Mouse (Mus musculus) liver, adult (tissue): ENCODE data around the gene Umod.

Experiments used
- GATA4 ChIP-seq: IDR thresholded peaks from 2 replicates; pipeline ENCODE4 v1.6.1; 2014; ENCODE audit warnings: mild to moderate bottlenecking, low read length; ENCODE audit not compliant: insufficient replicate concordance

Umod gene

GRCm38 (mm10) chr7:119486683-119487082 is 7.6 kb upstream of the Umod start:
- no peak for TF ChIP-seq GATA4

DNA sequence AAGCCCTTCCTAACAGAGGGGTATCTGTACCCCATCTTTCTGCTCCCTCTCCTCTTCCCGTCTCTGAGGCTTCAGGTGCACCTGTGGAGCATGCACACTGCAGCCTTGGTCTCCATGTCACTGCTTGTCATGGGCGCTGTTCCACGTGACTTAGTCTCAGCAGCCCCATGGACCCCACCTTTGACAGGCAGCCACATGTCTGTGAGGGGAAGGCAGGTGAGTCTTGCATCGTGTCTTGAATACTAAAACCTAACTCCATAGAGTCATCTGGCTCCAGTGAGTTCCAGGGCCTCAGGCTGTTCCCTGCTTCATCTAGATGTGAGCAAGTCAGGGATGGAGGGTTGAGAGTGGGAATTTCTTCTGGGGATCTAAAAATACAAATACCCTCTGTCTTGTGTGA is 5.1 kb upstream of the Umod start:
- no peak for TF ChIP-seq GATA4

DNA sequence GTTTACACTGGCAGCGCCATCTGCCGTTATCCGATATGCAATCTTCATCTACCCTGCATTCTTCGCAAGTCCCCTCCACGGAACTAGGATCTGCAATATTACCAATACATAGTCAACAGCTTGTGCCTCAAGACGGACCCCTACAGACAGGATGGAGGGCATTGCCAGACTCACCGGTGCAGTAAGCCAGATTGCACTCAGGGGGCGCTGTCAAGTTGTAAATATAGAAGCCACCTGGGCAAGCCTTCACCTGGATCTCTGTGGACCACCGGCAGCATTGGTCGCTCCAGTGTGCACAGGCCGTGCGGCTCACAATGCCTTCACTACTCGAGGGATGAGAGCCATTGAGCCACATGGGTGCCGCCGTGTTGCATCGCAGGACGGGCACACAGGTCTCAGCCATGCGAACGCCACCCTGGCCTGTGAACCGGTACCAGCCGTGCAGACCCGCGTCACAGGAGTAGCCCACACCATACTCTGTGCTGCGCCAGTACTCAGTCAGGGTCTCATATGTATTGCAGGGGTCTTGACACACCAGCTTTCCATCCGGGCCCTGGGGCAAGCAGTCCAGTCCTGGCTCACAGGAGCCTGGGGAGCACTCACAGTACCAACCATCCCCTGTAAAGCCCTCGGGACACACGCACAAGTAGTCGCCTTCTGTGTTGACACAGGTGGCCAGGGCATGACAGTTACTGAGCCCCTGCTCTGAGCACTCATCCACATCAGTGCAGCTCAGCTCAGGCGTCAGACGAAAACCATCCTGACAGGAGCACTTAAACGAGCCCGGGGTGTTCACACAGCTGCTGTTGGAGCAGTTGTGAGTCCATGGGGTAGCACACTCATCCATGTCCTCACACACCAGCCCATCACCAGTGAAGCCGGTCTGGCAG is 2.3 kb downstream of the Umod start:
- TF ChIP-seq GATA4, result no peak

- TF ChIP-seq GATA4, result no peak
Measured at GRCm38 (mm10) chr7:119459185-119459584, 19.9 kb downstream of the Umod start, which contains the start of gene Gp2. Gene Gp2, minus strand, starts transcription at chr7:119459285.

DNA sequence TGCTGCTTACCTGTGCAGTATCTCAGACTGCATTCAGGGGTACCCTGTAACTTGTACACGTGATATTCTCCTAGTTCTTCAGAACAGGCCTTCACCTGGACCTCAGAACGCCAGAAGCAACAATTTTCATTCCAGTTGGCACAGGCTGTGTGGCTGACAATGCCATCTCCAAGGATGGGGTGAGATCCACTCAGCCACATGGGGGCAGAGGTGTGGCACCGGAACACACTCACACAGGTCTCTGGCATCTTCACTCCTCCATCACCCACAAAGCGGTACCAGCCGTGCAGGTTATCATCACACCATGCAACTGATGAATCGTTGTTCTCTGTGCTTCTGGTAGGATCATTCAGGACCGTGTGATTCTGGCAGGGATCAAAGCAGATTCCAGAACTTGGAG is 24.9 kb downstream of the Umod start:
- TF ChIP-seq GATA4, result no peak

DNA sequence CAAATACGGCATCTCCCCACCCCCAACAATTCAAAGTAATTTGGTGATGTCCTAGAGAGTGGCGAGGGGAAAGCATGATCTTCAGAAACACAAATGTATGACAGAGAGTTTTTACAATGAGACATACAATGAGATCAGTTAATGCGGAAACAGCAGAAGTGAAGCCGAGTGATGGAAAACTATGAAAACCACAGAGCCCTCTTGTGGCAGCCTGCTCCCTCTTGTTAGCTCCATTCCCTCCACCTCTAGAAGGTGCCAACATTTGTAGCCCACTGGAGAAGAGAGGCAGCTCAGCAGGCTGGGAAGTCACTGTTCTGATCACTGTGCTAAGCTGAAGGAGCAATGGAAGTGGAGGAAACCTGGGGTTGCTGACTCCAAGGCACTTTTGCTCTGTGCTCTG is 35.2 kb downstream of the Umod start:
- no peak for TF ChIP-seq GATA4

- no peak for TF ChIP-seq GATA4
Measured at GRCm38 (mm10) chr7:119441938-119442337, 37.1 kb downstream of the Umod start.

GRCm38 (mm10) chr7:119427180-119427616 is 51.9 kb downstream of the Umod start:
- TF ChIP-seq GATA4, result no peak

GRCm38 (mm10) chr7:119420730-119421129 is 58.4 kb downstream of the Umod start:
- TF ChIP-seq GATA4, result no peak

DNA sequence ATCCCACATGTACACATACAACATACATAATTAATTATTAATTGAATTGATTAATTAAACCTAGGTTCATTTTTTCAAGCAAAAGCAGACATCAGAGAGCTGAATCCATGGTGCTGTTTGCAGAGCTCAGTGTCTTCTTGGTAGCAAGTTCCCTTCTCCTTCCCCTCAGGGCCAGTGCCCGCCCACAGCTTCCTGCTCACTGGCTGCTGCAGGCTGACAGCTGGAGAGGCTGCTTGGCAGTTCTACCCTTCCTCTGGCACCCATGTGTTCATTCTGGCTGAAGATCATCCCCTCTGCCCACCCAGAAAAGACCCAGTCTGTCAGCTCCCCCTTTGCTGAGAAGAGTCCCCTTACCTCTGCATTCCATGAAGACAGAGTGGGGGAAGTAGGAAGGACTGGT is 60.6 kb downstream of the Umod start:
- TF ChIP-seq GATA4, result no peak
